Mouse (Mus musculus) monocyte, adult 5-6 weeks (primary cell): Measurements from ENCODE around the gene Olfr1199. TPM values are rescaled to one million over a fixed set of nuclear protein-coding genes. Genes with fewer than 3 reads are reported as not detected.

Experiments used
- ATAC-seq: fragments of 153-309, 156-312 bp; replicated peaks from 2 replicates; pipeline ENCODE4 v1.8.0; 2017; ENCODE audit warnings: mild to moderate bottlenecking; ENCODE audit not compliant: low TSS enrichment, insufficient number of reproducible peaks, severe bottlenecking, poor library complexity, low FRiP score
- total RNA-seq: library from RNA; stranded (forward); fragments of 200-1000, 200-491, 200-594 nt; gene quantifications from 3 replicates; pipeline ENCODE4 v1.2.3, GENCODE M21; 2017

Gene Olfr1199
- not detected in 3 replicates for total RNA-seq

- ATAC-seq: no peak
Measured at GRCm38 (mm10) chr2:88760369-88760768, at the start of gene Olfr1199. Olfr1199 (minus strand) TSS chr2:88760469.

- no peak for ATAC-seq
Measured at GRCm38 (mm10) chr2:88792736-88793135, 32.5 kb upstream of the Olfr1199 start, which contains the start of gene Olfr1201. Olfr1201 (plus strand) TSS chr2:88793036.

- ATAC-seq: no peak
Measured at GRCm38 (mm10) chr2:88770388-88770787, 10.1 kb upstream of the Olfr1199 start, which contains the start of gene Olfr1200. Olfr1200 (minus strand) TSS chr2:88770488.

GRCm38 (mm10) chr2:88751270-88751669, 9.0 kb downstream of the Olfr1199 start, which contains the start of gene Olfr1198:
Olfr1198 (minus strand) TSS chr2:88751370.
- no peak for ATAC-seq

GRCm38 (mm10) chr2:88743379-88743778, 16.9 kb downstream of the Olfr1199 start:
- ATAC-seq: no peak

- no peak for ATAC-seq
Measured at GRCm38 (mm10) chr2:88732266-88732665, 28.0 kb downstream of the Olfr1199 start, which contains the start of gene Olfr1197. Olfr1197 (minus strand) TSS chr2:88732366.

- no peak for ATAC-seq
Measured at GRCm38 (mm10) chr2:88704497-88704896, 55.8 kb downstream of the Olfr1199 start, which contains the start of gene Olfr1196. Olfr1196 (minus strand) TSS chr2:88704597.

Other genes starting within 250 kb of the Olfr1199 start
- not detected in 3 replicates for gene Olfr1186, start 241.9 kb downstream of the Olfr1199 start, total RNA-seq
- gene Olfr1188, start 203.5 kb downstream of the Olfr1199 start, total RNA-seq: not detected in 3 replicates
- not detected in 3 replicates for gene Olfr1189, start 174.0 kb downstream of the Olfr1199 start, total RNA-seq
- gene Olfr1191-ps1, start 119.9 kb downstream of the Olfr1199 start, total RNA-seq: not detected in 3 replicates
- not detected in 3 replicates for gene Olfr1192-ps1, start 112.0 kb downstream of the Olfr1199 start, total RNA-seq
- not detected in 3 replicates for gene Olfr1193, start 84.8 kb downstream of the Olfr1199 start, total RNA-seq
- gene Olfr1195, start 71.3 kb downstream of the Olfr1199 start, total RNA-seq: not detected in 3 replicates
- gene Olfr1196, start 55.9 kb downstream of the Olfr1199 start, total RNA-seq: not detected in 3 replicates
- not detected in 3 replicates for gene Olfr1197, start 28.1 kb downstream of the Olfr1199 start, total RNA-seq
- not detected in 3 replicates for gene Olfr1198, start 9.1 kb downstream of the Olfr1199 start, total RNA-seq
- gene Olfr1200, start 10.0 kb upstream of the Olfr1199 start, total RNA-seq: not detected in 3 replicates
- not detected in 3 replicates for gene Olfr1201, start 32.6 kb upstream of the Olfr1199 start, total RNA-seq
- not detected in 3 replicates for gene Olfr1202, start 54.0 kb upstream of the Olfr1199 start, total RNA-seq
- not detected in 3 replicates for gene Olfr1205, start 69.3 kb upstream of the Olfr1199 start, total RNA-seq
- gene Olfr1204, start 88.8 kb upstream of the Olfr1199 start, total RNA-seq: not detected in 3 replicates
- not detected in 3 replicates for gene Olfr1206, start 102.8 kb upstream of the Olfr1199 start, total RNA-seq
- gene Olfr1208, start 141.8 kb upstream of the Olfr1199 start, total RNA-seq: not detected in 3 replicates
- gene Olfr1209, start 154.7 kb upstream of the Olfr1199 start, total RNA-seq: not detected in 3 replicates
- 0.75 TPM in 1 of 3 replicates, not detected in the others for gene Olfr1211, start 177.6 kb upstream of the Olfr1199 start, total RNA-seq
- not detected in 3 replicates for gene Olfr1212, start 193.5 kb upstream of the Olfr1199 start, total RNA-seq
- gene Gm13762, start 219.8 kb upstream of the Olfr1199 start, total RNA-seq: not detected in 3 replicates
- gene Olfr1214, start 232.2 kb upstream of the Olfr1199 start, total RNA-seq: not detected in 3 replicates
- not detected in 3 replicates for gene Olfr1215, start 246.5 kb upstream of the Olfr1199 start, total RNA-seq